Mouse (Mus musculus) bone marrow, adult 2 months (tissue): ENCODE measurements around the gene Rps16.

Experiments
- CTCF ChIP-seq: fragments of 200-500 bp; IDR thresholded peaks from 2 replicates; pipeline ENCODE4 v1.5.1; 2011; ENCODE audit warnings: low read length, control low read depth; ENCODE audit not compliant: control insufficient read depth, insufficient read depth
- POLR2A ChIP-seq: fragments of 200-500 bp; IDR thresholded peaks from 2 replicates; pipeline ENCODE4 v1.6.1; 2011; ENCODE audit warnings: low read depth, mild to moderate bottlenecking, control low read depth, low read length, borderline replicate concordance; ENCODE audit not compliant: control insufficient read depth

- no peak for TF ChIP-seq CTCF
- no peak for TF ChIP-seq POLR2A
These were observed 39.1 kb upstream of the Rps16 start for GRCm38 (mm10) chr7:28311151-28311925.
